Mouse (Mus musculus) gastrocnemius, postnatal 14 days (tissue): ENCODE measurements around the gene Sec31a. TPM values are rescaled to one million over a fixed set of nuclear protein-coding genes. Genes with fewer than 3 reads are reported as not detected.

Experiments
- DNase-seq: peaks from one replicate; pipeline ENCODE4 v3.0.0; 2021; ENCODE audit warnings: mixed read lengths
- intact Hi-C: fragments of 180-260 bp; cut with DNase I; formaldehyde crosslinking; loops from one replicate; pipeline ENCODE4 v1.15.1; 2025; ENCODE audit warnings: low total_unique reads
- total RNA-seq, 2 experiments: library from RNA; stranded (reverse); gene quantifications; 2 replicates each; pipeline ENCODE4 v1.2.3; 2021

Gene Sec31a
- total RNA-seq, 2 experiments from 2014 or later = 70.6 to 82.8 TPM

DNA sequence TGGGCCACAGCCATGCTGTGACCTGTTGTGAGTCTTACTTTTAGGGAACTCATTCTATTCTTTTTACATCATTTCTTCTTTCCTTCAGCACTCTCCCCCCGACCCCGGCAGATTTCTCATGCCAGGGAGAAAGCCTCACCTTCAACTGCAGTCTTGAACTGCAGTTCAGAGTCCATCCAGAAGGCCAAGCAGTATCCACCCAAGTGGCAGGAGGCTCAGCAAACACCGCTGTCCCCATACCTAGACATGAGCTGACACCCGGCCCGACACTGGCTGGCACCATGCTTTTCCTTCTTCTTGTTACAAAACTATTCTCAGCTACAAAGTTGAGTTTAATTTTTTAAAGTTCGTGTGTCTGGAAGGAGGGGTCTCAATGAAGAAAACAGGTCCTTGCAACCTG is 55.7 kb downstream of the Sec31a start:
- no peak for DNase-seq
- intact Hi-C loops = no loop called here

DNA sequence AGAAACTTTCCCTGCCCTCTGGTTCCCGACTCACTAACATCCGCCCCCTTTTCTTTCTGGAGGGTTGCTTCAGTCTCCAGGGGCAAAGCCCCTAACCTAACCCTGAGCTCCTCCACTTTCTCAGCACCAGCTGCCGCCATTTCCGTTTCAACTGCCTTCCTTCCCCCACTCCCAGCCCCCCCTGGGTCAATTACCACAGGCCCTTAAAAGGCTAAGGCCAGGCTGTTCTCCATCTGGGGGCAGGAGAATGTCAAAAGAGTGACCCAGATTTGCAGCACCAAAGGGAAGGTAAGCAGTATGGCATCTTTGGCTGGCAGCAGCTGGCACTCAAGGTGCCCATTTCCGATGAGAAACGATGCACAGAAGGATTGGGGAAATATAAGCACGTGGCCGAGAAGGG is 57.7 kb downstream of the Sec31a start:
- DNase-seq = no peak
- intact Hi-C loops = no loop called here

GRCm38 (mm10) chr5:100354644-100355043 is 61.4 kb downstream of the Sec31a start:
- intact Hi-C loops = no loop called here
- no peak for DNase-seq

DNA sequence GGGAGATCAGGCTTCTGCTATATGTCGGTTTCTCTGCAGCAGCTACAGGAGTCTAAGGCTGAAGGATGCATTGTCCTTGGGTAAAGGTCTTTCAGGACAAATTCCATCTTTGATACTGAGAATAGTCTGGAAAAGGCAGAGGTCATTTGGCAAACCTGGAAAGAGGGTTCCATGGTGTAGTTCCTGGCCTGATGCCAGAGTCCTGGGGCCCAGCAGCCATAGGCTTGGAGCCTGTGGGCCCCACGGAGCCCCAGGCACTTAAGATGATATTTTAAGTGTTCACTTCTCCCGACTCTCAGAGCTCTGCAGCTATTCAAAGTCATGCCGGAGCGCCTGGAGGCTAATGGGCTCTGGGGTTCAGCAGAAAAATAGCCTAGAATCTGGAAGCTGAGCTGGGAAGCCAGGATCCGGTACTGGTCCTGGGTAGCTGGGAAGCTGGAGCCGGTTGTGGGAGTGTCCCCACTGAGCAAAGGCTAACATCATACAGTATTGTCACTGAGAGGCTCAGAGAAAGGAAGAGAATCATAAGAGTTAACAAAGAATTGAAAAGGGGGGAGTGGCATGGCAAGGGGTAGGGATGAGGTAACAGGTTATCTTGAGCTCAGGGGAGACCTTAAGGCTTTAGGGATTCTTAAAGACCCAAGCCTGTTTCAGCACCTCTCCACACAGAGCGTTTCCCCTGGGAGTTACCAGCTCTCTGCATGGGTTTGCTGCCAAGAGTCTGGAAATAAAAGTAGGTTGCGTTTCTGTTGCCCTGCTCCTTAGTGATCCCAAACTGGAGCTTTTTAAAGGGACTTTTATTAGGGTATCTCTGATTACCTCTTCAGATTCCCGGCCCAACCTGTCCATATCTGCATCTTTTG is 62.8 kb downstream of the Sec31a start:
- intact Hi-C loops = no loop called here
- no peak for DNase-seq

DNA sequence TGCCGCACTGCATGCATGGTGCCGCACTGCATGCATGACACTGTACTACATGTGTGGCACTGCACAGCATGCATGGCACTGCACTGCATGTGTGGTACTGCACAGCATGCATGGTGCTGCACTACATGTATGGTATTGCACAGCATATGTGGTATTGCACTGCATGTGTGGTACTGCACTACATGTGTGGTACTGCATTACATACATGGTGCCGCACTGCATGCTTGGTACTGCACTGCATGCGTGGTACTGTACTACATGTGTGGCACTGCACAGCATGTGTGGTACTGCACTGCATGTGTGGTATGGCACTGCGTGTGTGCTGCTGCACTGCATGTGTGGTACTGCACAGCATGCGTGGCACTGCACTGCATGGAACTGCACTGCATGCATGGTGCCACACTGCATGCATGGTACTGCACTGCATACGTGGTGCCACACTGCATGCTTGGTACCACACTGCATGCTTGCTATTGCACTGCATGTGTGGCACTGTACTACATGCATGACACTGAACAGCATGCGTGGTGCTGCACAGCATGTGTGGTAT is 65.1 kb downstream of the Sec31a start:
- DNase-seq = no peak
- intact Hi-C loops = no loop called here

- no peak for DNase-seq
- intact Hi-C loops = no loop called here
Measured at GRCm38 (mm10) chr5:100349287-100350215, 66.5 kb downstream of the Sec31a start.

DNA sequence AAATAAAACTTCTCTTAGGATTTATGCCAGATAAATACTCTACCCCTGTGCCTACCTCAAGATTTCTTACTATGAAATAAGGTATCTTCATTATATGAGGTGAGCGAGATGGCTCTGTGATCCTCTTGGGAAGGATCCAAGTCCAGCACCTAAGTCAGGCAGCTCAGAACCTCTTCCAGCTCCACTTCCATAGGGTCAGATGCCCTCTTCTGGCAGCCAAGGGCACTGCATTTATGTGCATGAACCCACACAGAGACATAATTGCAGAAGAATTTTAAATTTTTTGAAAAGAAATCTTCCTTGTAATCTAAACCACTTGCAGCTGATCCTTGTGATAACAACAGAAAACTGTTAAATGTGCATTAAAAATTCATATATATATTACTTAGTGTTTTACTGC is 70.9 kb downstream of the Sec31a start:
- no peak for DNase-seq
- intact Hi-C loops = no loop called here

- intact Hi-C loops = no loop called here
- DNase-seq = no peak
Measured at GRCm38 (mm10) chr5:100343087-100343486, 72.9 kb downstream of the Sec31a start.

DNA sequence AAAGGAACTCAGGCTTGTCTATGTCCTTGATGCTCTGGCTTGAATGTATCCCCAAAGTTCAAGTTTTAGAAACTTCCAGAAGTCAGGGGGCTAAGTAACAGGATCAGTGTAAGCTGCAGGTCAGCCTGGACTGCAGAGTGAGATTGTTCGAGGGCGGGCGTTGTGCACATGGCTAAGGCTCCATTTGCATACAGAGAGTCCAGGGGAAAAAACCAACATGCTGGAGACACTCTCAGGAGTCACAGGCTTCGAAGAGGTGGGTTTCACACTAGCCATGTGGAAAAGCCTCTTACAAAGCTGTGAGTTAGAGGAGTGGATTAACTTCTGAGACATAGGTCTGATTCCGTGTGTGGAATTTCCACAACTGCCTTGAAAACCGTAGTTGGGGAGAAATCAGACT is 73.6 kb downstream of the Sec31a start:
- no peak for DNase-seq
- intact Hi-C loops = no loop called here

DNA sequence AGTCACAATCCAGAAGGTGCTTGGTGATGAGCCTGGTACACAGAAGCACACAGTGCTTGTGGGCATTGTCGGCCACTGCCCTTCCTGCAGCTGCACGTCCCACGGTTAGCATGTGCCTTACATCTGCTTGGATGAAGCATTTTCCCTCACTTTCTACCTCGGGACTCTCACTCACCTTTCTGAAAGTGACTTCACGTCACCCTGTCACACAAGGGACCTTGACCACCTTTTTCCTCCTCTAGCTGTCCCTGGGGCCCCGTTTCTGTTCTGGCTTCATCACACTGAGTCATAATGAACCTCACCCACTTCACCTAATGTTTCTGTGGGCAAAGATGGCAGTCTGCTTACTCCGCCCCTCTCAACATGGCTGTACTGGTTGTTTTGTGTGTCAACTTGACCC is 75.0 kb downstream of the Sec31a start:
- DNase-seq = no peak
- intact Hi-C loops = no loop called here

DNA sequence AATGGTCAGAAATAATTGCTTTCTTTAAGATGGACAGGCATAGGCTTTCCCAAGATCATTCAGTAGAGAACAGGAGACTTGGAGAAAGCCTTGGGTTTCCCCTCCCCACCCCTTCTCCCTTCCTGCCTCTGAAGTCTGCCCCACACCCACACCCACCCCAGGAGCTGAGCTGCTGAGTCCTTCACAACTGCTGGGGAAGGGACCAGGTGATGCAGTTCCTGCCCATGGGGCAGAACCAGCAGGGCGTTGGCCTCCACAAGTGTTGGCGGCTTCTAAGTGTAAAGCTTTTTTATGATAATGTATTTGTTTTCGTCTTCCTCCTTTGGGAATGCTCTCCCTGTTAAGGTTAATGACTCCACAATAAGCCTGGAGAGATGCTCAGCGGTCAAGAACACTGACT is 78.2 kb downstream of the Sec31a start:
- intact Hi-C loops = no loop called here
- DNase-seq = no peak

GRCm38 (mm10) chr5:100336876-100337275 is 79.2 kb downstream of the Sec31a start:
- intact Hi-C loops = no loop called here

GRCm38 (mm10) chr5:100335581-100336080 is 80.4 kb downstream of the Sec31a start:
- DNase-seq = no peak
- intact Hi-C loops = no loop called here

More at GRCm38 (mm10) chr5:100336876-100337275, 79.2 kb downstream of the Sec31a start:
- DNase-seq = no peak

DNA sequence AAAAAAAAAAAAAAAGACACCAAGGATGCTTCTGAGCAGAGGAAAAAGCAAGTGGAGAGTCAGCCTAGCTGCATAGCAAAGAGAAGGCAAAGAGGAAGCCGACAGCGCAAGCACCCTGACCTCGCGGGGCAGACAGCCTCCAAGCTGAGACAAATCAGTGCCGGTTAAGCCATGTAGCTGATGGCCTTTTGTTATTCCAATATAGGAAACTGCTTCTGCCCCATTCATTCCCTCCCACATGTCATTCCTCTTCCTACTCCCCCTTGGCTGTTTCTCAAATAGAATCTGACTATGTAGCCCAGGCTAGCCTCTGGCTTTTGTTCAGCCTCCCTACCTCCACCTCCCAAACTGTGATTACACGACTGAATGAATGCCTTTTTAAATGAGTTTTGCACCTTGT is 81.3 kb downstream of the Sec31a start:
- DNase-seq = no peak
- intact Hi-C loops = no loop called here

DNA sequence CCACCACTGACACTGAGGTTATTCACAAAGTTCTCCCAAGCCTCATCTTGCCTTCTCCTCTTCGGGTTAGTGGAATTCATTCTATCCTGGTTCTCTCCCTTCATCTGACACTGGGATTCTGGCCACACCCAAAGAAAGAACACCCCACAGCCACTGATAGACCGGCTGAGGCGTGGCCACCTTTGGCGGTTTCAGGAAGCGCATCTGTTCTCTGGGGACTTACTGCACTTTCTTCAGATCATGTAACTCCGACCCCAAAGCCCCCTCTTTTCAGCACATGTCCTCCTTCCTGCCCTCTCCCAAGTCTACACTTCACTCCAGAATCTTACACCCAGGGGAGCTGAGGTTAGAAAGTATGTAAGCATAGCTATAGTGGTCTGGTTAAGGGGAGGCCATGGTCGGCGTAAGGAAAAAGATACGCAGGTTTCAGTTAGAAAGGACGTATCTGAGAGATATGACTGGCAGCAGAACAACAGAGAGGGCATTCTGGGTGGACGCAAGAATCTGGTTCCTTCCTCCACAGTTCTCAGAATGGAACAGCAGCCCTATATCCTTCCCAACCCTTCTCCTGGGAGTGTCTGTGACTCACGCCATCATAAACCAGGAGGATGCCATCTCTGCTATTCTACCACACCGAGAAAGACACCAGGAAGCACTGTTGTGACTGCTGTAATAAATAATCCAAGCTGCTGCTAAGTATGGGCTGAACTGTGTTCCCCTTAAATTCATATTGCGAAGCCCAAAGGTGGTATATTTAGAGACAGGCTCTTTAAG is 82.2 kb downstream of the Sec31a start:
- no peak for DNase-seq

DNA sequence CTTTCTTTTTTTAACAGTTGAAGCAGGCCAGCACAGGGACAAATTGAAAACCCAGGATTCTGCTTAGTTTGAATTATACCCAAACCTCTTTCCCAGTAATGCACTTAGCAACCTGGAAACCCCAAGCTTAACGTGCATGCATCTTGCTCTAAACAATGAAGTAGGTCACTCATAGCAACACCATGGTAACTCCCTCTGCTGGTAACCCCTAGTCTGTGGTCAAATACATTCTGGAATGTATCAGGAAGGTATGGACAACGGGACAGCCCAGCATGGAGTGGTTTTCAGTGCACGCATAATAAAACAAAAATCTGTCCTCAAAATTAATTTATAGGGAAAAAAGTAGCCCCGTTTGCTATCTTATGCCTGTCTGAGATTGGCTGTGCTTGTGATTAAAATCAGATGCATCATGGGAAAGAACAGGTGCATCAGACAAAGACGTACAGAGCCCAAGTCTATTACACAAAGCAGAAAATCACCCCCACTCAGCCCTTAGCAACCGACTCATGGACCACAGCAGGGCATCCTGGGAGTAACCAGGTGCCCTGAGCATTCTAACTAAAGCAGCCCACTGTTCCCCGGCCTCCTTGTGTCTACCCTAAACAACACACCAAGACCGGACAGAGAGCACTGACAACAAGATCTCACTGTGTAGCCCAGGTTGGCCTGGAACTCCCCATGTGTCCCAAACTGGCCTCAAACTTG is 83.6 kb downstream of the Sec31a start:
- intact Hi-C loops = no loop called here
- DNase-seq = no peak

More for the DNA sequence above, 82.2 kb downstream of the Sec31a start:
- intact Hi-C loops = no loop called here

DNA sequence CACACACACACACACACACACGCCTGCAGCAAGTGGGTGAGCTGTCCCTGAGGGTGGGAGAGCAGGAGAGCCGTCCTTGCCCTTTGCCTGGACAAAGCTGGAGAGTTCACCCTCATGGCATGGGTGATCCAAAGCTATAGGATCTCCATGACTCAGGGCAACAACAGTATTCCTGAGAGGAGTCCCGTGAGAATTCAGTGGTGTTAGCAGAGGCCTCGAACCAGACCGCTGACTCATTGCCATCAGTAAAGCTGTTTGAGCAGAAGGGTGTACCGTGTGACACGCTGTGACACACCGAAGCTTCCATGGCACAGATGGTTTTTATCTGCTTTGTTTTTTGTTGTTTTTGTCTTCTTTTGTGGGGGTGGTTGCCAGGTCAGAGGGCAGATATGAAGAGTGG is 84.4 kb downstream of the Sec31a start:
- intact Hi-C loops = no loop called here
- no peak for DNase-seq

DNA sequence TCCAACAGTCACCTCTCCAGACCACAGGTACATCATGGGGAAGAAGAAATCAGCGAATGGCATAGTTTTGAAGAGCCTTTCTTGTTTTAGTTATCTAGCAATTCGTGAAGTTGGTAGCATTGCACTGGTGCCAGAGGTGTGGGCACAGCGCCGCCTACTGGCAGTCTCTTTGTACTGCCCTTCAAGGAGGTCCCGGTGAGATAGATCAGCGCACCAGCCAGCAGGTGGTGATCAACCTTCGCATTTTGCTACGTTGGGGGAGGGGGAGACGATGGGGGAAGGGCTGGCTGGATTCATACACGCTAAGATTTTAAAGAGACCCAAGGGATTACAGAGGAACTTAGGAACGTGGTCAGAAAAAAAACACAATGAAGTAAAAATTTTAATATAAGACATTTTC is 94.0 kb downstream of the Sec31a start:
- peak; percentile 77 for DNase-seq
- intact Hi-C loops = loop anchor here (5.0 kb wide), 1 partner anchor 250 kb away; no protein-coding TSS in a partner anchor

GRCm38 (mm10) chr5:100317842-100318241 is 98.2 kb downstream of the Sec31a start:
- DNase-seq = no peak
- intact Hi-C loops = no loop called here
